Mouse (Mus musculus) stomach, postnatal 0 days (tissue): ENCODE data around the gene Tbpl2. TPM values are rescaled to one million over a fixed set of nuclear protein-coding genes. Genes with fewer than 3 reads are reported as not detected.
A peak's percentile ranks its signal among the peaks of the same experiment; 100 is the strongest.

Experiments used
- ATAC-seq: fragments of 200-750 bp; cut with Nextera tagmentation; 2 replicates; pipeline ENCODE4 v1.8.0; 2017; ENCODE audit not compliant: low FRiP score, low TSS enrichment
- DNase-seq: peaks from one replicate; pipeline ENCODE4 v3.0.0-alpha.2; 2016; ENCODE audit warnings: low spot score
- H3K27ac ChIP-seq: fragments of 300-500 bp; sonication (generic); replicated peaks from 2 replicates; pipeline ENCODE4 v1.5.1; 2014; ENCODE audit warnings: mild to moderate bottlenecking, control low read depth
- H3K27me3 ChIP-seq: fragments of 300-500 bp; sonication (generic); 2 replicates; pipeline ENCODE4 v1.6.1; 2014; ENCODE audit warnings: low read length; ENCODE audit not compliant: control insufficient read depth, insufficient read depth
- H3K36me3 ChIP-seq: fragments of 300-500 bp; sonication (generic); 2 replicates; pipeline ENCODE4 v1.6.1; 2014; ENCODE audit warnings: low read length, mixed read lengths; ENCODE audit not compliant: control insufficient read depth, insufficient read depth
- H3K4me1 ChIP-seq: fragments of 300-500 bp; sonication (generic); replicated peaks from 2 replicates; pipeline ENCODE4 v1.6.1; 2014; ENCODE audit warnings: antibody characterized with exemption; ENCODE audit not compliant: control insufficient read depth, insufficient read depth
- H3K4me2 ChIP-seq: fragments of 300-500 bp; sonication (generic); replicated peaks from 2 replicates; pipeline ENCODE4 v1.6.1; 2014; ENCODE audit warnings: low read depth, mild to moderate bottlenecking, control low read depth, moderate library complexity
- H3K4me3 ChIP-seq: fragments of 300-500 bp; sonication (generic); 2 replicates; pipeline ENCODE4 v1.5.1; 2014; ENCODE audit warnings: low read depth, low read length, control low read depth
- H3K9ac ChIP-seq: fragments of 300-500 bp; sonication (generic); 2 replicates; pipeline ENCODE4 v1.6.1; 2014; ENCODE audit warnings: mild to moderate bottlenecking, low read length, control low read depth, mixed read lengths
- H3K9me3 ChIP-seq: fragments of 300-500 bp; sonication (generic); 2 replicates; pipeline ENCODE4 v1.6.1; 2016; ENCODE audit warnings: low read length; ENCODE audit not compliant: control insufficient read depth
- CTCF ChIP-seq: IDR thresholded peaks from 2 replicates; pipeline ENCODE4 v1.5.1; 2016; ENCODE audit warnings: antibody characterized with exemption, low read depth, mild to moderate bottlenecking, moderate library complexity
- EP300 ChIP-seq: optimal IDR thresholded peaks from 2 replicates; pipeline ENCODE3; 2016; ENCODE audit warnings: antibody characterized with exemption
- whole genome bisulfite sequencing: fragments of 180-500 bp; shearing (Covaris S2); extraction: QIAGEN DNeasy Blood & Tissue Kit; methylation state at CpG from one replicate; pipeline ENCODE4 v1.1.7; 2014; 5-methylcytosine and 5-hydroxymethylcytosine counted together
- polyA plus RNA-seq: library from polyadenylated mRNA; unstranded; fragments of >200 nt; fragmentation: Nextera tagmentation; extraction: Ambion mirVana; gene quantifications from 2 replicates; pipeline ENCODE4 v1.2.1, GENCODE M21; 2015

Tbpl2 gene
- polyA plus RNA-seq, 1 experiment from 2014 or later, result not detected

GRCm38 (mm10) chr2:24049344-24049990 is 46.9 kb downstream of the Tbpl2 start, which contains the start of gene Hnmt:
TSS of gene Hnmt (minus strand) at chr2:24049394.
- no peaks in the 10 kb centered on the region for H3K9me3 ChIP-seq
- H3K36me3 ChIP-seq, result no peaks in the 10 kb centered on the region
- peak within 1 kb of the TSS; percentile 42 for H3K4me3 ChIP-seq
- DNase-seq (no peak), ATAC-seq (no peak)
- H3K9ac ChIP-seq, result peak within 1 kb of the TSS; percentile 45; the same call in 1 of the 2 replicates
- H3K27me3 ChIP-seq, result no peaks in the 10 kb centered on the region
- 24% methylated on average over 7 of the region's 7 CpGs for WGBS
- no peaks in the 10 kb centered on the region for H3K4me1 ChIP-seq
- H3K27ac ChIP-seq, result peak within 1 kb of the TSS; percentile 63; the same call in 1 of the 2 replicates
- H3K4me2 ChIP-seq, result peak within 1 kb of the TSS; percentile 57
- TF ChIP-seq CTCF, result no peak
- no peak for TF ChIP-seq EP300

GRCm38 (mm10) chr2:24048480-24049097 is 47.8 kb downstream of the Tbpl2 start:
- DNase-seq (peak; percentile 31), ATAC-seq (peak; percentile 79)
- Histone ChIP-seq H3K9ac (peak overlapping the region; percentile 45; the same call in 1 of the 2 replicates), H3K27ac (peak overlapping the region; percentile 63; the same call in 1 of the 2 replicates), H3K4me3 (peak overlapping the region; percentile 42), H3K9me3 (no peaks in the 10 kb centered on the region), H3K4me2 (peak overlapping the region; percentile 57), H3K4me1 (no peaks in the 10 kb centered on the region), H3K27me3 (no peaks in the 10 kb centered on the region), H3K36me3 (no peaks in the 10 kb centered on the region)
- TF ChIP-seq EP300, result no peak
- TF ChIP-seq CTCF, result no peak
- WGBS, result 6% methylated on average over 16 of the region's 16 CpGs

- DNase-seq (no peak), ATAC-seq (no peak)
- no peaks in the 10 kb centered on the region for H3K9me3 ChIP-seq
- peak overlapping the region; percentile 57 for H3K4me2 ChIP-seq
- no peak for TF ChIP-seq EP300
- TF ChIP-seq CTCF, result no peak
- H3K4me1 ChIP-seq, result no peaks in the 10 kb centered on the region
- 53% methylated on average over 6 of the region's 6 CpGs for WGBS
- no peak overlapping the region for H3K27ac ChIP-seq
- no peak overlapping the region for H3K9ac ChIP-seq
- peak overlapping the region; percentile 42 for H3K4me3 ChIP-seq
- no peaks in the 10 kb centered on the region for H3K36me3 ChIP-seq
- H3K27me3 ChIP-seq, result no peaks in the 10 kb centered on the region
These were observed 48.6 kb downstream of the Tbpl2 start for GRCm38 (mm10) chr2:24047551-24048479.

GRCm38 (mm10) chr2:24042901-24043300 is 53.5 kb downstream of the Tbpl2 start:
- Histone ChIP-seq H3K4me1 (no peaks in the 10 kb centered on the region), H3K9ac (no peak overlapping the region), H3K9me3 (no peaks in the 10 kb centered on the region), H3K4me2 (no peak overlapping the region), H3K36me3 (no peaks in the 10 kb centered on the region), H3K27me3 (no peaks in the 10 kb centered on the region), H3K4me3 (no peak overlapping the region), H3K27ac (no peak overlapping the region)
- WGBS, result 74% methylated on average over 1 of the region's 1 CpGs
- TF ChIP-seq CTCF (no peak), EP300 (no peak)
- ATAC-seq (no peak), DNase-seq (no peak)

GRCm38 (mm10) chr2:24040531-24040930 is 55.9 kb downstream of the Tbpl2 start:
- no peak for ATAC-seq
- Histone ChIP-seq H3K4me3 (no peak overlapping the region), H3K4me1 (no peaks in the 10 kb centered on the region), H3K36me3 (no peaks in the 10 kb centered on the region), H3K4me2 (no peak overlapping the region), H3K9me3 (no peaks in the 10 kb centered on the region), H3K9ac (no peak overlapping the region), H3K27ac (no peak overlapping the region), H3K27me3 (no peaks in the 10 kb centered on the region)
- TF ChIP-seq EP300, result no peak
- no peak for TF ChIP-seq CTCF
- no peak for DNase-seq
- 94% methylated on average over 1 of the region's 1 CpGs for WGBS

Other genes with a start within 250 kb of the Tbpl2 start
- 4.3 and 4.7 TPM in 2 replicates for gene Hnmt, start 47.2 kb downstream of the Tbpl2 start, polyA plus RNA-seq
- 50.5 and 52.4 TPM in 2 replicates for gene Il1f8, start 56.6 kb upstream of the Tbpl2 start, polyA plus RNA-seq
- gene Il1f9, start 89.9 kb upstream of the Tbpl2 start, polyA plus RNA-seq, result 50.1 and 58.6 TPM in 2 replicates
- 277 and 287 TPM in 2 replicates for gene Il1f6, start 118.8 kb upstream of the Tbpl2 start, polyA plus RNA-seq
- gene Il1f5, start 180.4 kb upstream of the Tbpl2 start, polyA plus RNA-seq, result 114 and 116 TPM in 2 replicates
- gene Il1f10, start 194.6 kb upstream of the Tbpl2 start, polyA plus RNA-seq, result 0.39 and 0.40 TPM in 2 replicates
- 22.4 and 30.0 TPM in 2 replicates for gene Il1rn, start 240.3 kb upstream of the Tbpl2 start, polyA plus RNA-seq